ENCODE assay signal across 10 mouse cellular contexts in the genomic region with DNA sequence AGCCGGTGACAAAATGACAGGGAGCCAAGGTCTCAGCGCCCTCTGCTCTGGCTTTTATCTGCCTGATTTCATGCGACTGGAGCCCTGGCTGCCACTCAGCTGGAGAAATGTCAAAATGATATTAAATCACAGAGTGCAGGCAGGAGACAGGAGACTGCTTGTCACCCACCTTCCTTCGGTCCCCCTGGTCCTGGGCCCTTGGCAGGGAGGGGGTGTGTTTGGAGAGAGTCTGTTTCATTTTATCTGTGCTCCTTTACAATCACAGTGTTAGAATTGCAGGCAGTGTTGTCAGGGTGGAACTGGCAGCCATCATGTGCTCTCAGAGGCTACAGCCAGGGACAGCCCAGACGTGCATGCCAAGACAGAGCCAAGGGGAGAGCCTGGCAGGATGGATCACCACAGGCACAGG. TPM values are rescaled to one million over a fixed set of nuclear protein-coding genes. Genes with fewer than 3 reads are reported as not detected.
DNase-seq lines count a peak whose midpoint lies in the region; ATAC-seq lines count a peak whose summit lies in the region.
"Had no signal": no experiment of that assay in that cellular context is flagged by ENCODE, and none has a peak within 500 bp of the region (broad histone marks: within the 10 kb centered on the region; RNA-seq: fewer than 3 reads in every experiment).

No protein-coding gene starts in this region.

- intact Hi-C loops in heart, postnatal 14 days (cut with DNase I) = no loop called here

- peak; percentile 60 for DNase-seq in adrenal gland, adult 2 months
- DNase-seq in adrenal gland, postnatal 10 days = peak; percentile 37
- DNase-seq in cerebellum, postnatal 36 days = peak; percentile 33 to 35
- DNase-seq in heart, postnatal 14 days = peak; percentile 51 to 72
- no peak for DNase-seq in spleen, postnatal 14 days (ENCODE audit: low spot score in 2 of 2)
- DNase-seq in B cell, adult 2 months = no peak

- ATAC-seq in erythroid progenitor cell, adult 5-6 weeks (replicated peaks; ENCODE audit: low FRiP score, poor library complexity, severe bottlenecking) = no peak
- ATAC-seq: intestine, embryonic 15.5 days had no signal

RNA-seq across cellular contexts. Expression of a gene that starts 28.2 kb away (rescaled TPM):
- not detected for total RNA-seq in adrenal gland, adult 2 months (2021)
- not detected in 2 replicates for polyA plus RNA-seq in adrenal gland, adult 2 months (2012; rRNA removed)
- total RNA-seq in adrenal gland, postnatal 10 days (2021) = not detected
- not detected for total RNA-seq in heart, postnatal 14 days (2021)
- total RNA-seq in erythroid progenitor cell, adult 5-6 weeks (2015; ENCODE audit: low replicate concordance) = not detected in 2 replicates
- total RNA-seq in erythroid progenitor cell, adult 5-6 weeks (2017; ENCODE audit: low replicate concordance) = not detected in 2 replicates
- total RNA-seq: MEL had no signal
- polyA plus RNA-seq: small intestine, adult 2 months had no signal

RNA-seq across cellular contexts. Expression of a gene that starts 59.5 kb away (rescaled TPM):
- 10 to 100 TPM; 30.8 to 36.8 TPM for total RNA-seq in adrenal gland, adult 2 months (2021)
- polyA plus RNA-seq in adrenal gland, adult 2 months (2012; rRNA removed) = 72.4 and 79.8 TPM in 2 replicates
- total RNA-seq in adrenal gland, postnatal 10 days (2021) = 10 to 100 TPM; 24.6 to 30.4 TPM
- total RNA-seq in heart, postnatal 14 days (2021) = 10 to 100 TPM; 17.8 to 35.3 TPM
- total RNA-seq in erythroid progenitor cell, adult 5-6 weeks (2015; ENCODE audit: low replicate concordance) = 141 and 163 TPM in 2 replicates
- total RNA-seq in erythroid progenitor cell, adult 5-6 weeks (2017; ENCODE audit: low replicate concordance) = 32.7 and 33.9 TPM in 2 replicates

Comparison
In these comparisons a context has a peak if more than half of its experiments do, and no peak if none do; other contexts are left out.
1. DNase-seq: peak in adrenal gland, adult 2 months (single experiment), adrenal gland, postnatal 10 days (single experiment), cerebellum, postnatal 36 days (2 of 2) and heart, postnatal 14 days (2 of 2); none in spleen, postnatal 14 days (0 of 2) and B cell, adult 2 months (0 of 2).